Mouse (Mus musculus) erythroblast, embryonic 14.5 days (primary cell): ENCODE results near the gene Gja1. TPM values are rescaled to one million over a fixed set of nuclear protein-coding genes. Genes with fewer than 3 reads are reported as not detected.

Experiments used
- H3K27me3 ChIP-seq: 2 replicates; pipeline ENCODE4 v1.6.1; 2012; ENCODE audit warnings: inconsistent platforms; ENCODE audit not compliant: control insufficient read depth
- H3K36me3 ChIP-seq: 2 replicates; pipeline ENCODE4 v1.6.1; 2012; ENCODE audit warnings: mild to moderate bottlenecking, inconsistent platforms; ENCODE audit not compliant: control insufficient read depth
- H3K4me1 ChIP-seq: 2 replicates; pipeline ENCODE4 v1.6.1; 2012; ENCODE audit warnings: inconsistent platforms; ENCODE audit not compliant: control insufficient read depth
- H3K4me3 ChIP-seq: replicated peaks from 2 replicates; pipeline ENCODE3; 2012; ENCODE audit warnings: moderate library complexity, mild to moderate bottlenecking, inconsistent platforms
- H3K9me3 ChIP-seq: 2 replicates; pipeline ENCODE4 v1.6.1; 2012; ENCODE audit warnings: low read length, inconsistent platforms, mixed read lengths; ENCODE audit not compliant: control insufficient read depth
- GATA1 ChIP-seq: IDR thresholded peaks from 2 replicates; pipeline ENCODE4 v1.6.1; 2012; ENCODE audit warnings: low read length, inconsistent platforms, mixed read lengths
- TAL1 ChIP-seq: IDR thresholded peaks from 3 replicates; pipeline ENCODE4 v1.6.1; 2012; ENCODE audit warnings: low read length, inconsistent platforms, mixed read lengths
- polyA plus RNA-seq: library from polyadenylated mRNA; stranded (reverse); fragments of >175 nt; gene quantifications from 2 replicates; pipeline ENCODE4 v1.2.3, GENCODE M21; 2012

The Gja1 gene
- polyA plus RNA-seq, 1 experiment = not detected

DNA sequence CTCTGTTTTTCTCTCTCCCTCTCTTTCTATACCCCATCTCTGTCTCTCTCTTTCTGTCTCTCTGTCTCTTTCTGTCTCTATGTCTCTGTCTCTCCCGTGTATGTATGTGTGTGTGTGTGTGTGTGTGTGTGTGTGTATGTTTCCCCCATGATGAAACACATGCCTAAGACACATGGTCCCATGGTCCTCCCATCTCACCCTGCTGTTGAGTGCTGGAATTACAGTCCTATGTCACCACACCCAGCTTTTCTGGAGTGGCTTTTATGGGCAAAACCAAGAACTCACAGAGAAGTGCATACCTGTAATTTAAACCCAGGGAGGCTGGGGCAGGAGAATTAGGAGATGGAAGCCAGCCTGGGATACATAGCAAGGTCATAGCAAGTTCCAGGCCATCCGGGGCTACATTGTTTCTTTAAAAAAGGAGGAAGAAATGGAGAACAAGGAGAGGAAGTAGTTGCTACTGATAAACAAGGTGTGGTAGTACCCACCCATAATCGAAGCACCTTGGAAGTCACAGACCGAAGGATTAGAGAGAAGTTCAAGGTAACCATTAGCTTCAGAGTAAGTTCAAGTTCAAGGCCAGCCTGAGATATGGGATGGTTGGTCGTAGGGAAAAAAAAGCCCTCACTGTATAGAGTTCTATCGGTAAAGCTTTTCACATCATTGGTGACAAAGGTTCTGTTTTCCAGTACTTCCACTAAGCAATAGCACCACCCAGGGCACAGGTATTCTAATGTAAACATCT is 29.4 kb downstream of the Gja1 start:
- Histone ChIP-seq H3K27me3 (no peaks in the 10 kb centered on the region), H3K4me1 (no peaks in the 10 kb centered on the region), H3K9me3 (no peaks in the 10 kb centered on the region), H3K4me3 (no peak overlapping the region), H3K36me3 (no peaks in the 10 kb centered on the region)
- no peak for TF ChIP-seq TAL1
- no peak for TF ChIP-seq GATA1

DNA sequence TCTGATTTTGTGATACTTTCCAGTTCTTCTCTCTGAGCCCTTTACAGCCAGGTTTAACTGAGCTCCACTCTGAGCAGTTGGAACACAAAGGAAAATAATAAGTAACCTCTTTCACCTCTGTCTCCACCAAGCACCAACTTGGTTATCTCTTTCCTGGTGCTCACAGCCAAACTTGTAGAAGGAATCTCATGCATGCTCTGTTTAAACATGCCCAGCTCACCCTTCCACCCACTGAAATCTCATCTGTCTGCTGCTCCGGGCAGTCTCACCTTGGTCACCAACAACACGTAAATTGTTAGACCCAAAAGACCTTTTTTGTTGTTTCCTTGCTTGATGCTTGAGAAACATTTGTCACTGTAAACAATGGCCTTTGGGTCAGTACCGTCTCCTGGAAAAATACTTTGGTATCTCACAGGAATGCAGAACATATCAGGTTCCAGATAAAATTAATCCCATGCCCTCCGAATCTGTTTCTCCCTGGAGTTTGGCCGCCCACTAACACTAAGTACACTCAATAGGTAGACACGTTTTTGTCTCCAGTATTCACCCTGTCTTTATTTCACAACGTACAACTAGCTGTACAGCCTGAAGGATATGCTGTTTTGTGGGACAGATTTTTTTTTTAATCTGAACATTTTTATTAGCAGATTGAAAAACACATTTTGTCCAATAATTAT is 38.9 kb downstream of the Gja1 start:
- TF ChIP-seq GATA1 (no peak), TAL1 (no peak)
- Histone ChIP-seq H3K36me3 (no peaks in the 10 kb centered on the region), H3K4me3 (no peak overlapping the region), H3K4me1 (no peaks in the 10 kb centered on the region), H3K27me3 (no peaks in the 10 kb centered on the region), H3K9me3 (no peaks in the 10 kb centered on the region; the same call in 1 of the 2 replicates)

DNA sequence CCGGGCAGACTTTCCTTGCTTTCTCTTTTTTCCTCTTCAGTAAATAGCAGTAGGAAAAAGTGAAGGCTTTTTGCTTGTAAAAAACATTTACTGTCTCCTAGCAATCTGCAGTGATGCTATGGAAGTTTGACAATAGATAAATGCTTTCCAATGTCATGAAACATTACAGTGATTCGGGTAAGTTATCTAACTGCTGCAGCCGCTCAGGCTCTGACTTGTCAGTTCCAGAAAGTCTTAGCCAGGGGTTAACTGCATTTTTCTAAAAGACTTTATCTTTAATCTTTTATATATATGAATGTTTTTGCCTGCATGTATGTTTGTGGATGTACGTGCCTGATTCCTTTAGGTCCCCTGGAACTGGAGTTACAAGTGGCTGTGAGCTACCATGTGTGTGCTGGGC is 45.4 kb downstream of the Gja1 start:
- Histone ChIP-seq H3K27me3 (no peaks in the 10 kb centered on the region), H3K4me1 (no peaks in the 10 kb centered on the region), H3K9me3 (no peaks in the 10 kb centered on the region), H3K36me3 (no peaks in the 10 kb centered on the region), H3K4me3 (no peak overlapping the region)
- TF ChIP-seq GATA1 = no peak
- TF ChIP-seq TAL1 = no peak

DNA sequence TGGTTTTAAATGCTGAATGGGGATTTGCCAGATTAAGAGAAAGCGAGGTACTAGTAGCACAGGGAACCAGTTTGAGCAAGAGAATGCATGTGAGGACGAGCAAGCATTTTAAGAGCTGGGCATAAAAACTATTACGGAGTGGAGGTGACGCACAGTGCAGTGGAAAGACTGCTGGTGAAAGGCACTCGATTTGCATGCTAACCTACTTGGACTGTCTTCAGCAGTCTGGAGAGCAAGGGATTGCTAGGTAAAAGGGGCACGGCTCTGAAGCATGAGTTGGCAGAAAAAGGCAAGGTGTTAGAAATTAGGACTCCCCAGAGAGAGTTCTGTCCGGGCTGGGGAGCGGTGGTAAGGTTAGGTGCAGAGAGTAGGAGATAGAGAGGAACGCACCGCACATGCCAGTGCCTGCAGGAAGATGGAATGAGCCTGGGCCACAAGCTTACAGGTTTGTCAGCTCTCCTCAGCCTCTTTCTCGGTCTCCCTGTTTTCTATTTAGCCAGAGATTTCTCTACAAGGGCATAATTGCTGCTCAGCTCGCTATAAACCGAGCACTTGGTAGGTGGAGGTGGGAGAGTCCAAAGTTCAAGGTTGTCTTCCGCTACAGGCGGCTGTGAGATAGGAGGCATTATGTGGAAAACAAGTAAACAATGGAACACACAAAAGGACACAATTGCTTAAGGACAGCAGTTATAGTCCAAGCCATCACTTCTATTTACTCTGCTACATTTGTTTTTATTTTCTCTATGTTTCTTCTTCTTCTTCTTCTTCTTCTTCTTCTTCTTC is 48.1 kb downstream of the Gja1 start:
- H3K9me3 ChIP-seq = no peaks in the 10 kb centered on the region
- H3K4me1 ChIP-seq = no peaks in the 10 kb centered on the region
- H3K36me3 ChIP-seq = no peaks in the 10 kb centered on the region
- H3K27me3 ChIP-seq = no peaks in the 10 kb centered on the region
- no peak overlapping the region for H3K4me3 ChIP-seq
- TF ChIP-seq TAL1 = no peak
- no peak for TF ChIP-seq GATA1

DNA sequence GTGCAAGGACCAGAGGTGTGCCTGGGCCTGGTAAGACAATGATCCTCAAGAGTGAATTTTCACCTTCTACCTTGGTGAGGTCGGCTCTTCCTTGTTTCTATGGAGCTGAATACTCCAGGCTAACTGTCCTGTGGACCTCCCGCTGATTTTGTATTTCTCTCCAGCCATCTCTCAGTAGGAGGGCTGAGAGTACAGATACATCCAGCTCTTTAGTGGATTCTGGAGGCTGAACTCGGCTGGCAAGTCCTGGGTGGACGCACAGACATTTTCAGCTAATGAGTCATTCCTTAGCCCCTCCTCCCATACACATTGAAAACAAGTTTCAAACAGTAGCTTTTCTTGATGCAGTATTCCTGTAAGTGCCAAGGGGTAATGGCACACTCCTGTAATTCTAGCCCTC is 49.2 kb downstream of the Gja1 start:
- TF ChIP-seq TAL1 (no peak), GATA1 (no peak)
- H3K4me3 ChIP-seq = no peak overlapping the region

DNA sequence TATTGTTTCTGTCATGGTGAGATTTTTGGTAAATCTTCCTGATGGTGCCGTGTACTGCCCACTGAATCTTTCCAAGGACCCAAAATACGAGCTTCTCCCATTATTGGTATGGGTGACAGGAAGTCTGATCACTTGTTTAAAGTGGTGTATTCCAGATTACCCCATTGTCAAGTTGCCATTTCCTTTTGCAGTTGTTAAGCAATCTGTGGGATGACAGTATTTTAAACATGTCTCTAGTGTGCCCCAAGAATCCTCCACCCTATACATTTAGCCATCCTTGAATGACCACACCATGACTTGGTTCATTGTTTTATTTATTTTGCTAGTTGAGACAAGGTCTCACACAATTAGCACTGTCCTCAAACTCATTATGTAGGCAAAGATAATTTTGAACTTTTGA is 50.3 kb downstream of the Gja1 start:
- no peak for TF ChIP-seq GATA1
- no peak for TF ChIP-seq TAL1

More for the DNA sequence above, 49.2 kb downstream of the Gja1 start:
- Histone ChIP-seq H3K27me3 (no peaks in the 10 kb centered on the region), H3K9me3 (no peaks in the 10 kb centered on the region), H3K36me3 (no peaks in the 10 kb centered on the region), H3K4me1 (no peaks in the 10 kb centered on the region)

DNA sequence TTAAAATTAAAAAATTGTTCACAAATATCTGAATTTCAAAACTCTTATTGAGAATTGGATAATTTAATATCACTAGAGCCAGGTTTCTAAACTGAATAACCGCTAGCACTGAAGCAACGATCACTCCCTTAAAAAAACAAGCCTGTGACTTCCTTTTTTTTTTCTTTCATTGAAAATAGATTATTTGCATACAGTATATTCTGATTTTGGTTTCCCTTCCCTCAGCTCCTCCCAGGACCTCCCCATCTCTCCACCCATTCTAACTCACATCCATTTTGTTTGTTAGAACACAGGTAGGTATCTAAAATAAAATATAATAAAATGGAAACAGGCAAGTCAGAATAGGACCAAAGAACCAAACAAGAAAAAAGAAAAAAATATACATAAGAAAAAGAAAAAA is 50.7 kb downstream of the Gja1 start:
- Histone ChIP-seq H3K9me3 (no peaks in the 10 kb centered on the region), H3K27me3 (no peaks in the 10 kb centered on the region), H3K4me1 (no peaks in the 10 kb centered on the region), H3K4me3 (no peak overlapping the region), H3K36me3 (no peaks in the 10 kb centered on the region)
- no peak for TF ChIP-seq GATA1

More for the DNA sequence above, 50.3 kb downstream of the Gja1 start:
- Histone ChIP-seq H3K4me3 (no peak overlapping the region), H3K27me3 (no peaks in the 10 kb centered on the region), H3K9me3 (no peaks in the 10 kb centered on the region), H3K4me1 (no peaks in the 10 kb centered on the region), H3K36me3 (no peaks in the 10 kb centered on the region)

DNA sequence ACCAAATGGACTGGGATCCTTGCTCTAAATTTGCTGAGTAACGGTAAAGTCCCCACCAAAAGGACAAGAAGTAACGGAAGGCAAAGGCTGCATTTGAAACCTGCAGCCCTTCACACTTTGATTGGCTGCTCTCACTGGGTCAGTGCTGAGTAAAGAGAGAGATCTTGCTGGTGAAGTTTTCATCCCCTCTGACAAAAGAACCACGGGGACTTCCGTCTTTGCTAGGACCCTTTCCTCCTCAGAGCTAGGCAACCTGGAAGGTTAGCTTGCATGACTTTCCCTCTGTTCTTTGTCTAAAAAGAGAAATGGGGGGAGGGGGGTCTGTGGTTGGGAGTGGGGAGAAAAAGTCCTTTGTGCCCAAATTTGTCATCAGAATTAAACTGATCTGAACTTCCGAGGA is 51.9 kb downstream of the Gja1 start:
- Histone ChIP-seq H3K9me3 (no peaks in the 10 kb centered on the region), H3K36me3 (no peaks in the 10 kb centered on the region), H3K4me3 (no peak overlapping the region), H3K27me3 (no peaks in the 10 kb centered on the region), H3K4me1 (no peaks in the 10 kb centered on the region)
- TF ChIP-seq GATA1 (no peak), TAL1 (no peak)
